Mouse (Mus musculus) limb, embryonic 11.5 days (tissue): ENCODE data around the gene Zbtb45. TPM values are rescaled to one million over a fixed set of nuclear protein-coding genes. Genes with fewer than 3 reads are reported as not detected.

Experiments
- ATAC-seq: fragments of 200-750 bp; cut with Nextera tagmentation; 2 replicates; pipeline ENCODE4 v1.8.0; 2017; ENCODE audit warnings: low read depth; ENCODE audit not compliant: insufficient number of reproducible peaks, low FRiP score, low TSS enrichment
- DNase-seq: peaks from one replicate; pipeline ENCODE4 v3.0.0-alpha.2; 2015; ENCODE audit warnings: low spot score
- H3K27ac ChIP-seq: fragments of 300-500 bp; sonication (generic); replicated peaks from 2 replicates; pipeline ENCODE4 v1.5.1; 2014; ENCODE audit warnings: low read depth, mild to moderate bottlenecking, low read length
- H3K27me3 ChIP-seq: fragments of 300-500 bp; sonication (generic); 2 replicates; pipeline ENCODE4 v1.6.1; 2014; ENCODE audit warnings: mild to moderate bottlenecking, low read length, mixed read lengths; ENCODE audit not compliant: control insufficient read depth, insufficient read depth
- H3K36me3 ChIP-seq: fragments of 300-500 bp; sonication (generic); 2 replicates; pipeline ENCODE4 v1.6.1; 2014; ENCODE audit warnings: mild to moderate bottlenecking, low read length, moderate library complexity, mixed read lengths; ENCODE audit not compliant: control insufficient read depth, insufficient read depth
- H3K4me1 ChIP-seq: fragments of 300-500 bp; sonication (generic); 2 replicates; pipeline ENCODE4 v1.6.1; 2014; ENCODE audit warnings: low read length, mixed read lengths; ENCODE audit not compliant: control insufficient read depth, insufficient read depth
- H3K4me2 ChIP-seq: fragments of 300-500 bp; sonication (generic); 2 replicates; pipeline ENCODE4 v1.6.1; 2014; ENCODE audit warnings: low read depth, mild to moderate bottlenecking, moderate library complexity; ENCODE audit not compliant: severe bottlenecking
- H3K4me3 ChIP-seq: fragments of 300-500 bp; sonication (generic); 2 replicates; pipeline ENCODE4 v1.5.1; 2014; ENCODE audit warnings: low read depth, low read length
- H3K9ac ChIP-seq: fragments of 300-500 bp; sonication (generic); 2 replicates; pipeline ENCODE4 v1.6.1; 2014; ENCODE audit warnings: mild to moderate bottlenecking, low read length
- H3K9me3 ChIP-seq: fragments of 300-500 bp; sonication (generic); 2 replicates; pipeline ENCODE4 v1.6.1; 2016; ENCODE audit warnings: low read length; ENCODE audit not compliant: control insufficient read depth
- WGBS: fragments of 180-500 bp; shearing (Covaris S2); extraction: QIAGEN DNeasy Blood & Tissue Kit; methylation state at CpG from one replicate; pipeline ENCODE4 v1.1.7; 2014; 5-methylcytosine and 5-hydroxymethylcytosine counted together
- polyA plus RNA-seq: library from polyadenylated mRNA; unstranded; fragments of >200 nt; fragmentation: Nextera tagmentation; extraction: Ambion mirVana; gene quantifications from 2 replicates; pipeline ENCODE4 v1.2.1, GENCODE M21; 2014

Zbtb45 gene
- 30.6 and 31.5 TPM in 2 replicates for polyA plus RNA-seq

GRCm38 (mm10) chr7:13010005-13010908 is at the start of gene Zbtb45:
Gene Zbtb45 (minus strand): TSS chr7:13010034.
- WGBS, result 18% methylated on average over 26 of the region's 26 CpGs
- Histone ChIP-seq H3K4me3 (peak within 1 kb of the TSS; percentile 61), H3K9me3 (no peaks in the 10 kb centered on the region), H3K36me3 (peaks cover 5% of the 10 kb centered on the region; the same call in 1 of the 2 replicates), H3K9ac (peak within 1 kb of the TSS; percentile 81), H3K27ac (peak within 1 kb of the TSS; percentile 95), H3K27me3 (peaks cover 6% of the 10 kb centered on the region), H3K4me2 (peak within 1 kb of the TSS; percentile 69), H3K4me1 (peaks cover 9% of the 10 kb centered on the region; the same call in 1 of the 2 replicates)
- peak; percentile 42 for DNase-seq
- ATAC-seq, result no peak; the same call in 1 of the 2 replicates

GRCm38 (mm10) chr7:13059536-13059935 is 49.7 kb upstream of the Zbtb45 start:
- DNase-seq (no peak), ATAC-seq (no peak)
- WGBS, result 93% methylated on average over 9 of the region's 9 CpGs
- H3K27ac ChIP-seq, result no peak overlapping the region
- H3K36me3 ChIP-seq, result no peaks in the 10 kb centered on the region
- H3K9me3 ChIP-seq, result no peaks in the 10 kb centered on the region
- H3K27me3 ChIP-seq, result no peaks in the 10 kb centered on the region
- H3K4me3 ChIP-seq, result no peak overlapping the region
- H3K4me2 ChIP-seq, result no peak overlapping the region
- no peaks in the 10 kb centered on the region for H3K4me1 ChIP-seq
- no peak overlapping the region for H3K9ac ChIP-seq

GRCm38 (mm10) chr7:13056913-13057700 is 47.3 kb upstream of the Zbtb45 start:
- H3K4me1 ChIP-seq, result no peaks in the 10 kb centered on the region
- no peak overlapping the region for H3K4me3 ChIP-seq
- 59% methylated on average over 8 of the region's 8 CpGs for WGBS
- no peak overlapping the region for H3K27ac ChIP-seq
- H3K4me2 ChIP-seq, result no peak overlapping the region
- no peak overlapping the region for H3K9ac ChIP-seq
- H3K9me3 ChIP-seq, result no peaks in the 10 kb centered on the region
- no peak for ATAC-seq
- H3K27me3 ChIP-seq, result no peaks in the 10 kb centered on the region
- DNase-seq, result no peak
- H3K36me3 ChIP-seq, result no peaks in the 10 kb centered on the region

- Histone ChIP-seq H3K4me3 (peak within 1 kb of the TSS; percentile 47), H3K27me3 (no peaks in the 10 kb centered on the region), H3K36me3 (no peaks in the 10 kb centered on the region), H3K4me1 (no peaks in the 10 kb centered on the region), H3K9ac (peak within 1 kb of the TSS; percentile 38), H3K9me3 (no peaks in the 10 kb centered on the region), H3K4me2 (peak within 1 kb of the TSS; percentile 58), H3K27ac (peak within 1 kb of the TSS; percentile 49; the same call in 1 of the 2 replicates)
- ATAC-seq, result peak; percentile 97
- DNase-seq, result peak; percentile 97
- under 1% methylated on average over 41 of the region's 41 CpGs for WGBS
These were observed 44.6 kb upstream of the Zbtb45 start, which contains the start of gene Mzf1 for GRCm38 (mm10) chr7:13054287-13055010. Gene Mzf1 (minus strand): TSS chr7:13054764.

- Histone ChIP-seq H3K9me3 (no peaks in the 10 kb centered on the region), H3K4me1 (no peaks in the 10 kb centered on the region), H3K4me3 (peak overlapping the region; percentile 47), H3K9ac (peak overlapping the region; percentile 38), H3K36me3 (no peaks in the 10 kb centered on the region), H3K27ac (no peak overlapping the region), H3K4me2 (peak overlapping the region; percentile 58), H3K27me3 (no peaks in the 10 kb centered on the region)
- WGBS, result 2% methylated on average over 15 of the region's 15 CpGs
- no peak for DNase-seq
- no peak for ATAC-seq
These were observed 44.1 kb upstream of the Zbtb45 start for GRCm38 (mm10) chr7:13053961-13054286.

GRCm38 (mm10) chr7:13053501-13053900 is 43.7 kb upstream of the Zbtb45 start:
- Histone ChIP-seq H3K27ac (no peak overlapping the region), H3K36me3 (no peaks in the 10 kb centered on the region), H3K9me3 (no peaks in the 10 kb centered on the region), H3K9ac (no peak overlapping the region), H3K4me3 (peak overlapping the region; percentile 47; the same call in 1 of the 2 replicates), H3K27me3 (no peaks in the 10 kb centered on the region), H3K4me1 (no peaks in the 10 kb centered on the region), H3K4me2 (peak overlapping the region; percentile 58)
- WGBS, result 89% methylated on average over 2 of the region's 2 CpGs
- DNase-seq (no peak), ATAC-seq (no peak)

GRCm38 (mm10) chr7:13053001-13053400 is 43.2 kb upstream of the Zbtb45 start:
- ATAC-seq (no peak), DNase-seq (no peak)
- Histone ChIP-seq H3K27ac (no peak overlapping the region), H3K27me3 (no peaks in the 10 kb centered on the region), H3K9me3 (no peaks in the 10 kb centered on the region), H3K4me1 (no peaks in the 10 kb centered on the region), H3K9ac (no peak overlapping the region), H3K4me2 (no peak overlapping the region), H3K36me3 (no peaks in the 10 kb centered on the region), H3K4me3 (no peak overlapping the region)
- WGBS, result 89% methylated on average over 13 of the region's 13 CpGs

- no peak overlapping the region for H3K4me3 ChIP-seq
- WGBS, result 17% methylated on average over 2 of the region's 2 CpGs
- no peak overlapping the region for H3K4me2 ChIP-seq
- peaks cover 12% of the 10 kb centered on the region; the same call in 1 of the 2 replicates for H3K9me3 ChIP-seq
- H3K9ac ChIP-seq, result no peak overlapping the region
- peaks cover 36% of the 10 kb centered on the region for H3K27me3 ChIP-seq
- H3K36me3 ChIP-seq, result no peaks in the 10 kb centered on the region
- DNase-seq, result peak; percentile 73
- ATAC-seq, result peak; percentile 47; the same call in 1 of the 2 replicates
- H3K27ac ChIP-seq, result no peak overlapping the region
- H3K4me1 ChIP-seq, result no peaks in the 10 kb centered on the region
These were observed 36.2 kb upstream of the Zbtb45 start for GRCm38 (mm10) chr7:13046084-13046483.
